Mouse (Mus musculus) midbrain, embryonic 12.5 days (tissue): ENCODE data around the gene Pde1c. TPM values are rescaled to one million over a fixed set of nuclear protein-coding genes. Genes with fewer than 3 reads are reported as not detected.

Experiments
- ATAC-seq: fragments of 200-750 bp; cut with Nextera tagmentation; 2 replicates; pipeline ENCODE4 v1.8.0; 2017; ENCODE audit warnings: low read depth, moderate TSS enrichment, moderate library complexity; ENCODE audit not compliant: low FRiP score
- H3K27ac ChIP-seq: fragments of 300-500 bp; sonication (generic); replicated peaks from 2 replicates; pipeline ENCODE4 v1.5.1; 2016; ENCODE audit warnings: mild to moderate bottlenecking
- H3K27me3 ChIP-seq: fragments of 300-500 bp; sonication (generic); 2 replicates; pipeline ENCODE4 v1.6.1; 2016; ENCODE audit warnings: mild to moderate bottlenecking
- H3K36me3 ChIP-seq: fragments of 300-500 bp; sonication (generic); 2 replicates; pipeline ENCODE4 v1.6.1; 2016
- H3K4me1 ChIP-seq: fragments of 300-500 bp; sonication (generic); 2 replicates; pipeline ENCODE4 v1.6.1; 2016
- H3K4me2 ChIP-seq: fragments of 300-500 bp; sonication (generic); replicated peaks from 2 replicates; pipeline ENCODE4 v1.6.1; 2016; ENCODE audit warnings: mild to moderate bottlenecking, moderate library complexity
- H3K4me3 ChIP-seq: fragments of 300-500 bp; sonication (generic); 2 replicates; pipeline ENCODE4 v1.5.1; 2016; ENCODE audit warnings: mild to moderate bottlenecking
- H3K9ac ChIP-seq: fragments of 300-500 bp; sonication (generic); replicated peaks from 2 replicates; pipeline ENCODE4 v1.6.1; 2016; ENCODE audit warnings: mild to moderate bottlenecking, moderate library complexity
- H3K9me3 ChIP-seq: fragments of 300-500 bp; sonication (generic); 2 replicates; pipeline ENCODE4 v1.6.1; 2016; ENCODE audit warnings: mild to moderate bottlenecking
- WGBS: fragments of 180-500 bp; shearing (Covaris S2); methylation state at CpG from one replicate; pipeline ENCODE4 v1.1.7; 2016; 5-methylcytosine and 5-hydroxymethylcytosine counted together
- polyA plus RNA-seq: library from polyadenylated mRNA; unstranded; fragments of >200 nt; fragmentation: Nextera tagmentation; extraction: Ambion mirVana; gene quantifications from 2 replicates; pipeline ENCODE4 v1.2.1, GENCODE M21; 2016

Gene Pde1c
- polyA plus RNA-seq, 1 experiment from 2014 or later = 7.4 TPM

DNA sequence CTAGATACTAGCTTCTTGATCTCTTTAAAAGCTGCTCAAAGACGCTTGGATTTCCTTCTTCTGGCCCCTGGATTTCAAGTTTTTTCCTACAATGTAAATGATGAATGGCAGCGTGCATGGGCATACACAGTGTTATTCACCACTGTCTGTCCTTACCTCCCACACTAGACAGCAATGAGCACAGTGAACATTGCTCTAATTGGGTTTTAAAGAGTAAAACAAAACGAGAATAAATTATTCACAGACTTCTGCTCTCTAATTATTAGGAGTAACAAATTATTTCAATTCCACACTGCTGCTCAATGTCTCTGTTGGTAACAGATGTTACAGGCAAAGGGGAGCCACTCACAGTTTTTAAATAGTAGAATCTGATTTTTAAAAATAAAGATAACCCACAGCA lies 146.0 kb downstream of the Pde1c start:
- Histone ChIP-seq H3K27ac (no peak overlapping the region), H3K9ac (no peak overlapping the region)
- 80% methylated on average over 3 of the region's 3 CpGs for WGBS

DNA sequence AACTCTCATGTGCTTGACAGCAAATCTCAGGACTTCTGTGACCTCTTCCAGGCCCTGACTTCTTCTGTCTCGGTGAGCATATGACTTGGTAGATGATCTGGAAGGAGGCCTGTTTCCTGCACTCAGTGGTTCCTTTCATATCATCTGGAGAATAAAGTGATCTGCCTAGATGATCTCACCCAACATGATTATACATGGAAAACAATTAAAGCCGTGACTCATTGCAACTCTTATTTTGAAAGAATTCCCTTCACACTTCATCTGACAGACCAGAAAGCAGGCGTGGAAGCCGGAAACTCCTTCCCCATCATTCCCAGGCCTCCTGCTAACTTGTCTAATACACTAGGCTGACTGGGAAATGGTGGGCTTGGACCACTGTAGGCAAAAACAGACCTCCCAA lies 152.7 kb downstream of the Pde1c start:
- H3K27ac ChIP-seq = no peak overlapping the region
- ATAC-seq = no peak
- H3K27me3 ChIP-seq = no peaks in the 10 kb centered on the region
- H3K4me2 ChIP-seq = no peak overlapping the region
- no peak overlapping the region for H3K9ac ChIP-seq
- 75% methylated on average over 4 of the region's 4 CpGs for WGBS
- H3K4me1 ChIP-seq = no peaks in the 10 kb centered on the region
- no peaks in the 10 kb centered on the region for H3K36me3 ChIP-seq
- no peaks in the 10 kb centered on the region for H3K9me3 ChIP-seq
- no peak overlapping the region for H3K4me3 ChIP-seq

More for the DNA sequence above, 146.0 kb downstream of the Pde1c start:
- H3K4me1 ChIP-seq = no peaks in the 10 kb centered on the region
- no peak overlapping the region for H3K4me2 ChIP-seq
- ATAC-seq = no peak
- H3K27me3 ChIP-seq = no peaks in the 10 kb centered on the region
- H3K36me3 ChIP-seq = no peaks in the 10 kb centered on the region
- no peak overlapping the region for H3K4me3 ChIP-seq
- H3K9me3 ChIP-seq = no peaks in the 10 kb centered on the region

DNA sequence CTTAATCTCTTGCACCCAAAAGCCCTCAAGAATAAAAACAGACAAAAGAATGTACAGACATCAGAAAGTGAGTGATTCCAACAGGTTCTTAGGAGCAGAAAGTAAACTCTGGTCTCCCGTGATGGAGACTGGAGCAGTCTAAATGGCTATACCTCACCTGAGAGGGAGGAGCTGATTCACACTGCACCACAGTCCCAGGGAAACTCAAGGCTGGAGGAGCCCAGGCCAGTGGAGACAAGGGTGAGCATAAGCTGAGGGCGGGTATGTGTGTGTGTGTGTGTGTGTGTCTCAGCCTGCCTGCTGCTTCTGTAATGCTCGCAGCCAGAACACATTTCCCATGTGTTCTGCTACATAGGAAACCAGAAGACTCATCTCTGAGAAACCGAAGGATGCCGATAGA lies 179.7 kb downstream of the Pde1c start:
- Histone ChIP-seq H3K4me2 (no peak overlapping the region), H3K27me3 (no peaks in the 10 kb centered on the region), H3K9me3 (no peaks in the 10 kb centered on the region), H3K9ac (no peak overlapping the region), H3K27ac (no peak overlapping the region), H3K4me3 (no peak overlapping the region), H3K36me3 (no peaks in the 10 kb centered on the region), H3K4me1 (no peaks in the 10 kb centered on the region)
- ATAC-seq = no peak
- 77% methylated on average over 5 of the region's 5 CpGs for WGBS

DNA sequence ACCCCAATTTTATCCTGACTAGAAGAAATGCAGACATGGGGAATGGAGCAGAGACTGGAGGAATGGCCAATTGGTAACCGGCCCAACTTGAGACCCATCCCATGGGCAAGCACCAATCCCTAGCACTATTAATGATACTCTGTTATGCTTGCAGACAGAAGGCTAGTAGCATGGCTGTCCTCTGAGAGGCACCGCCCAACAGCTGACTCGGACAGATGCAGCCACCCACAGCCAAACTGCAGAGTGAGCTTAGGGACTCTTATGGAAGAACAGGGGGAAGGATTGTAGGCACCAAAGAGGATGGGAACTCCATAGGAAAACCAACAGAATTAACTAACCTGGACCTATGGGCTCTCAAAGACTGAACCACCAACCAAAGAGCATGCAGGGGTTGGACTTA lies 192.5 kb downstream of the Pde1c start:
- no peak overlapping the region for H3K9ac ChIP-seq
- no peak for ATAC-seq
- H3K27ac ChIP-seq = no peak overlapping the region
- H3K27me3 ChIP-seq = no peaks in the 10 kb centered on the region
- H3K36me3 ChIP-seq = no peaks in the 10 kb centered on the region
- no peak overlapping the region for H3K4me2 ChIP-seq
- H3K9me3 ChIP-seq = no peaks in the 10 kb centered on the region
- H3K4me1 ChIP-seq = no peaks in the 10 kb centered on the region
- H3K4me3 ChIP-seq = no peak overlapping the region
- 91% methylated on average over 3 of the region's 3 CpGs for WGBS

DNA sequence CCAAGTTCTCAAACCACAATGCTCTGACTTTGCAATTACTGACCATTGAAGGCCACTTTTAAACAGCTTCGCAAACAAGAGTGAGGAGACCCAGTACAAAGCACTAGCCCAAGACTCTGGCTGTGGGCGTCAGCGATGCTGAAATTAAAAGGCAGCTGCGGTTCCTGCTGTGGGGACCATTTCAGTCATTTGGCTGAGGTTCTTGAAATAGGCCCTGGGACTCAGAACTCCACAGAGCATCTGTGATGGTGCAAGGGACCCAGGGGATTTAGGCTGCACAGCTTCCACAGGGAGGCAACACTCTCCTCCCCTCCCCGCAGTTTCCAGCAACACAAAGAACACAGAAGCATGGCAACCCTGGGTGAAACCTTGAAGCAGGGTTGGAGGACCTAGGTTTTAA lies 194.7 kb downstream of the Pde1c start:
- no peak overlapping the region for H3K4me3 ChIP-seq
- ATAC-seq = no peak
- H3K9me3 ChIP-seq = no peaks in the 10 kb centered on the region
- H3K4me2 ChIP-seq = no peak overlapping the region
- H3K27me3 ChIP-seq = no peaks in the 10 kb centered on the region
- no peak overlapping the region for H3K27ac ChIP-seq
- no peaks in the 10 kb centered on the region for H3K4me1 ChIP-seq
- no peak overlapping the region for H3K9ac ChIP-seq
- 90% methylated on average over 5 of the region's 5 CpGs for WGBS
- H3K36me3 ChIP-seq = no peaks in the 10 kb centered on the region

DNA sequence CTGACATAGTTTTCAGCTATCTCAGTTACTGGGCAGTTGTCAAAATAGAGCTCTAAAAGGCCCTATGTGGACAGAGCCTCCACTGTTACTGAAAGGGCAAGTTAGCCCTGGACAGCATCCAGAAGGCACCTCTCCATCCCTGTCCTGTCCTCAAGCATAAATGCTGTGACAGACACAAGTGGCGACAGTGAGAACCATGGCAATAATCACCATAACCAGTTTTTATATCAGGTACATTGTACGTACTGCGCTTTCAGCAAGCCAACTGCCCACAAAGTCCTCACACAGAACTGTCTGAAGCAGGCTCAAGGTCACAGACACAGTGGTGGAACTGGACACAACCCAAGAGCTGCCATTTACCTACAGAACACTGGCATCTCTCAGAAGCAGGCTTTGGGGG lies 195.2 kb downstream of the Pde1c start:
- H3K9me3 ChIP-seq = no peaks in the 10 kb centered on the region
- H3K27me3 ChIP-seq = no peaks in the 10 kb centered on the region
- no peaks in the 10 kb centered on the region for H3K36me3 ChIP-seq
- H3K4me1 ChIP-seq = no peaks in the 10 kb centered on the region
- 93% methylated on average over 3 of the region's 3 CpGs for WGBS
- H3K9ac ChIP-seq = no peak overlapping the region
- ATAC-seq = no peak
- H3K4me2 ChIP-seq = no peak overlapping the region
- no peak overlapping the region for H3K4me3 ChIP-seq
- H3K27ac ChIP-seq = no peak overlapping the region

DNA sequence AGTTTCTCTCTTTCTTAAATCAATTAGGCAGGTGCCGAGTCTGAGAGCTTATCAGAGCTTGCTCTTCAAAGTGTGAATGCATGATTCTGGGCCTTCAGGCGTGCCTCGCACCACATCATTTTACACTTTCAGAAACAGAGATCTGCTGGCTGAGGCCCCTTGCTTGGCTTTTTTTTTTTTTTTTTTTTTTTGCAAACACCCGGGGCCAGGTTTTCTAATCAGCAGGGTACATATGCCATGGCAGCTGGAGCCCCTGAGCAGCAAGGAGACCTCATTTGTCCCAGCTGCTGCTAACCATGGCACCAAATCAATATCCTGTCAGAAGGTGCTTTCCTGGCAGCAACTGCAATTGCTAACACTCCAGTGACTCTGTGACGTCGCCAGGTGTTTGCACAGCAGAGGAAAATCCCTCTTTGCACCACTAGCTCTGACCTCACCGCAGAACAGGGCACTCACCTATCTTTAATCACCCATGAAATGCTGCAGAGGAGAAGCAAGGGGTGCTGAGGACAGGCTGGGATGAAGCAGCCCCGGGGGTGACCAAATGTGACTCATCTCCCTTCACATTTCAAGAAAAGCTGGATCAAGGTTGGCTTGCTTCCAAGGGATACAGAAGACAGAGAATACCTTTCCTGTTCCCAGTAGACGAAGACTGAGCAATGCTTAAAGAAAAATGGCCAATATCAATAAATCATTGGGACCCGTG lies 195.7 kb downstream of the Pde1c start:
- Histone ChIP-seq H3K36me3 (no peaks in the 10 kb centered on the region), H3K9ac (no peak overlapping the region), H3K4me2 (no peak overlapping the region), H3K9me3 (no peaks in the 10 kb centered on the region), H3K4me3 (no peak overlapping the region), H3K4me1 (no peaks in the 10 kb centered on the region), H3K27me3 (no peaks in the 10 kb centered on the region), H3K27ac (no peak overlapping the region)
- 0 out of 2 replicates have a peak, but pooled peaks have one; percentile 23 for ATAC-seq
- 65% methylated on average over 10 of the region's 10 CpGs for WGBS

DNA sequence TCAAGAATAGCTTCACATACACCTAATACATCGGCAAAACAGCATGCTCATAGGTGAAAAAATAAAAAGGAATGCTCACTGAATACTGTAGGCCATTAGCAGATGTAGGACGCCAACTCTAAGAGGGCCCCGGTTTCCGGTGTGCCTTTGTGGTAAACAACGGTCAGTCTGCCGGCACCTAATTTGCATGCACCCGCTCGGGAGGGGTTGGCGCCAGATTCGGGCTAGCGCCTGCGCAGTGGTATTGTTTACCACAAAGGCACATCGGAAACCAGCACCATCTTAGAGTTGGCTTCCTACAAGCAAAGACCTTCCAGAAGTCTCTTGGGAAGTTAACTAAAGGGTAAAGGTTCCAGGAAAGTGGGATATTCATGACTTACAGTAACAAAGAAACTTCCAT lies 199.4 kb downstream of the Pde1c start:
- no peaks in the 10 kb centered on the region for H3K9me3 ChIP-seq
- H3K9ac ChIP-seq = no peak overlapping the region
- no peak overlapping the region for H3K4me2 ChIP-seq
- WGBS = 78% methylated on average over 13 of the region's 13 CpGs
- no peaks in the 10 kb centered on the region for H3K4me1 ChIP-seq
- H3K27ac ChIP-seq = no peak overlapping the region
- no peaks in the 10 kb centered on the region for H3K36me3 ChIP-seq
- no peaks in the 10 kb centered on the region for H3K27me3 ChIP-seq
- peak; percentile 27; the same call in 1 of the 2 replicates for ATAC-seq
- no peak overlapping the region for H3K4me3 ChIP-seq

DNA sequence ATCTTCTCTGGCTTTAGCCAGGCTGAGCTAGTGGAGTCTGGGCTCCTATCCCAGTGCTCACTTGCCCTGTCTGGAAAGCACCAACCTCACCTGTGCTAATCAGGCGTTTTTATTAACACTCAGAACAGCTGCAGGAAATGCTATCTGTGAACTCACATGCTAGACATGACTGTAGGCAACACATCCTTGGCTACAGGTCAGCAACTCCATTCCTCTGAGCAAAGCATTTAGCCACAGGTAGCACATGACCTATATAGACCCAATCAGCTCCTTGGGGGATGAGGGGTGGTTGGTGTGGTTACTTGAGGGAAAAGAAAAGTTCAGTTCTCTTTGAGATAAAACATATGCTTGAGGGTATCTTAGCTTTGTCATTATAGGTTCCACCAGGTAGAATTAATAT lies 200.8 kb downstream of the Pde1c start:
- no peaks in the 10 kb centered on the region for H3K36me3 ChIP-seq
- H3K27ac ChIP-seq = no peak overlapping the region
- no peaks in the 10 kb centered on the region for H3K4me1 ChIP-seq
- 0 out of 2 replicates have a peak, but pooled peaks cover 4% of the 10 kb centered on the region for H3K27me3 ChIP-seq
- no peak overlapping the region for H3K9ac ChIP-seq
- H3K9me3 ChIP-seq = no peaks in the 10 kb centered on the region
- 64% methylated on average over 1 of the region's 1 CpGs for WGBS
- H3K4me3 ChIP-seq = no peak overlapping the region
- no peak for ATAC-seq
- no peak overlapping the region for H3K4me2 ChIP-seq

DNA sequence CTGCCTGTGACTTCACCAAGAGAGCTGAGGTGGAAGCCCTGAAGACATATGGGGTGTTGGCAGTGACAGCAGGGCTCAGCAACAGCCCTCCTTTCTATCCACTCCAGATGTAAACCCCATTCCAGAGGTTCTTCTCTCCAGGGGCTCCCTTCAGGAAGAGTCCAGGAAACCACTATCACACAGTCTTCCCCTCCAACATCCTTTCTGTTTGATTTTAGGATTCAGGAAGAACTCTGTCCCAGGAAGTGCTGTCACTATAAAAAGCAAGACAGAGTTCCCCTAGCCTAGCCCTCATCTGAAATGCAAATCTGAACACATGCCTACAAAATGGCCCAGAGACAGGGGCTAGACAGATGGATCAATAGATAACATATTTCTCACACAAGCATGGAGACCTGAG lies 201.6 kb downstream of the Pde1c start:
- no peaks in the 10 kb centered on the region for H3K36me3 ChIP-seq

DNA sequence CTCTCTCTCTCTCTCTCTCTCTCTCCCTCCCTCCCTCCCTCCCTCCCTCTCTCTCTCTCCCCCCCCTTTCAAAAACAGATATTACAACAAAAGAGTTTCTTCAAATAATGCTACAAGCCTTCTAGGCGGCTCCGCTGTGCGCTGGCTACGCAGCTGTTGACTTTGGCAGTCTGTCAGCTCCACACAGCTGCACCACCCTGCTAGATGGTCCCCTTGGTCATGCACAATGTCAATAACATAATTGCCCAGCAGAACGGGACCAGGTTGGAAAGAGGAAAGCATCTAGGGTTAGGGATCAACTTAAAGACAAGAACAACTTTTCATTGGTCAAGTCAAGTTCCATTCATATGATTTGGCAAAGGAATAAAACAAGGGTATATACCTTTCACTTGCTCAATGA lies 206.3 kb downstream of the Pde1c start:
- Histone ChIP-seq H3K9ac (peak overlapping the region; percentile 71; the same call in 1 of the 2 replicates), H3K27me3 (0 out of 2 replicates have a peak, but pooled peaks cover 8% of the 10 kb centered on the region), H3K9me3 (no peaks in the 10 kb centered on the region), H3K4me1 (peaks cover 12% of the 10 kb centered on the region), H3K4me2 (peak overlapping the region; percentile 95), H3K36me3 (no peaks in the 10 kb centered on the region), H3K4me3 (peak overlapping the region; percentile 55), H3K27ac (no peak overlapping the region; the same call in 1 of the 2 replicates)
- ATAC-seq = peak; percentile 55
- 4% methylated on average over 5 of the region's 5 CpGs for WGBS

More for the DNA sequence above, 201.6 kb downstream of the Pde1c start:
- Histone ChIP-seq H3K27ac (no peak overlapping the region), H3K9me3 (no peaks in the 10 kb centered on the region), H3K4me1 (peaks cover 2% of the 10 kb centered on the region; the same call in 1 of the 2 replicates), H3K9ac (no peak overlapping the region), H3K4me2 (no peak overlapping the region), H3K27me3 (0 out of 2 replicates have a peak, but pooled peaks cover 4% of the 10 kb centered on the region), H3K4me3 (no peak overlapping the region)
- ATAC-seq = no peak

DNA sequence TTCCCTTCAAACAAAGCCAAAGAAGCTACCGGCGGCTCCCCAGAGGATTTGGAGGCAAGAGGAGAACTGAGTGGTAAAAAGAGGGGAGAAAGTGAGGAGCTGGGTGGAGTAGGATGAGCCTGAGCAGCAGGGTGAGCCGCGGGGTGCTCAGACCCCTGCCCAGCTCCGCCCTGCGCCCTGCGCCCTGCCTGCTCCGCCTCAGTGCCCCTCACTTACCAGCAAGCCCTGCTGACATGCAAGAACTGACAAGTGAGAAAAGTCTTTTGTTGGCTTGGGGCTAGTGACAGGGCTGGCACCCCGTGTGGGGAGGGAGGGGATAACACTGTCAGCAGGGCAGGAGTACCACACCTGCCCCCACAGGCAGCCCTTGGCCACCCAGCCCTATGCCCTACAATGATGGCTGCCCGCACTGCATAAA lies 206.8 kb downstream of the Pde1c start:
- Histone ChIP-seq H3K4me3 (peak overlapping the region; percentile 55), H3K36me3 (no peaks in the 10 kb centered on the region), H3K9ac (peak overlapping the region; percentile 71), H3K27me3 (0 out of 2 replicates have a peak, but pooled peaks cover 8% of the 10 kb centered on the region), H3K9me3 (no peaks in the 10 kb centered on the region), H3K4me2 (peak overlapping the region; percentile 95), H3K27ac (peak overlapping the region; percentile 36; the same call in 1 of the 2 replicates), H3K4me1 (peaks cover 12% of the 10 kb centered on the region)
- 1% methylated on average over 10 of the region's 10 CpGs for WGBS
- peak; percentile 95 for ATAC-seq
